Mouse (Mus musculus) heart, adult 2 months (tissue): Measurements from ENCODE around the gene Ap1g1.

ENCODE experiments used
- CTCF ChIP-seq: fragments of 200-600 bp; IDR thresholded peaks from 2 replicates; pipeline ENCODE4 v1.8.1; 2022; ENCODE audit warnings: antibody characterized with exemption, mild to moderate bottlenecking, moderate library complexity
- POLR2A ChIP-seq: fragments of 200-500 bp; IDR thresholded peaks from 2 replicates; pipeline ENCODE4 v1.6.1; 2011; ENCODE audit warnings: mild to moderate bottlenecking, low read depth, low read length, control low read depth; ENCODE audit not compliant: insufficient read depth

GRCm38 (mm10) chr8:109799245-109799644 is 20.9 kb downstream of the Ap1g1 start:
- TF ChIP-seq CTCF = no peak
- TF ChIP-seq POLR2A = no peak
